Mouse (Mus musculus) megakaryocyte, embryonic 14.5 days (primary cell): Measurements from ENCODE around the gene Slc17a7. TPM values are rescaled to one million over a fixed set of nuclear protein-coding genes. Genes with fewer than 3 reads are reported as not detected.
A peak's percentile ranks its signal among the peaks of the same experiment; 100 is the strongest.

Source experiments
- H3K27me3 ChIP-seq: replicated peaks from 2 replicates; pipeline ENCODE3; 2012; ENCODE audit warnings: inconsistent platforms
- H3K36me3 ChIP-seq: replicated peaks from 2 replicates; pipeline ENCODE3; 2012; ENCODE audit warnings: low read length, inconsistent platforms, mixed read lengths
- H3K4me1 ChIP-seq: 2 replicates; pipeline ENCODE4 v1.6.1; 2012; ENCODE audit warnings: inconsistent platforms
- H3K4me3 ChIP-seq: replicated peaks from 2 replicates; pipeline ENCODE3; 2012; ENCODE audit warnings: moderate library complexity, mild to moderate bottlenecking, inconsistent platforms
- H3K9me3 ChIP-seq: 2 replicates; pipeline ENCODE4 v1.6.1; 2012; ENCODE audit warnings: inconsistent platforms
- FLI1 ChIP-seq: IDR thresholded peaks from 2 replicates; pipeline ENCODE4 v1.6.1; 2012; ENCODE audit warnings: low read length, inconsistent platforms, mixed read lengths
- GATA1 ChIP-seq: IDR thresholded peaks from 3 replicates; pipeline ENCODE4 v1.6.1; 2012; ENCODE audit warnings: mixed read lengths, low read length, inconsistent platforms, borderline replicate concordance
- polyA plus RNA-seq: library from polyadenylated mRNA; stranded (reverse); fragments of >175 nt; gene quantifications from 2 replicates; pipeline ENCODE4 v1.2.3, GENCODE M21; 2012; ENCODE audit warnings: low replicate concordance; ENCODE audit not compliant: insufficient read depth

Slc17a7 gene
- polyA plus RNA-seq, 1 experiment: 0.06 TPM

- H3K9me3 ChIP-seq: peaks cover 3% of the 10 kb centered on the region; the same call in 1 of the 2 replicates
- peaks cover 69% of the 10 kb centered on the region for H3K36me3 ChIP-seq
- no peaks in the 10 kb centered on the region for H3K27me3 ChIP-seq
- peaks cover 79% of the 10 kb centered on the region for H3K4me1 ChIP-seq
- peak overlapping the region; percentile 98 for H3K4me3 ChIP-seq
- TF ChIP-seq GATA1 (no peak), FLI1 (no peak)
Observed at GRCm38 (mm10) chr7:45129776-45130512, 33.8 kb upstream of the Slc17a7 start.

- Histone ChIP-seq H3K27me3 (no peaks in the 10 kb centered on the region), H3K4me3 (no peak overlapping the region), H3K9me3 (peaks cover 3% of the 10 kb centered on the region; the same call in 1 of the 2 replicates), H3K36me3 (peaks cover 50% of the 10 kb centered on the region), H3K4me1 (peaks cover 76% of the 10 kb centered on the region)
- TF ChIP-seq GATA1 (no peak), FLI1 (no peak)
Observed at GRCm38 (mm10) chr7:45131850-45132249, 31.9 kb upstream of the Slc17a7 start.

- TF ChIP-seq GATA1 (no peak), FLI1 (no peak)
- Histone ChIP-seq H3K9me3 (peaks cover 3% of the 10 kb centered on the region; the same call in 1 of the 2 replicates), H3K4me1 (peaks cover 83% of the 10 kb centered on the region), H3K4me3 (peak overlapping the region; percentile 38), H3K27me3 (peaks cover 2% of the 10 kb centered on the region), H3K36me3 (peaks cover 42% of the 10 kb centered on the region)
Observed at GRCm38 (mm10) chr7:45133446-45134159, 30.1 kb upstream of the Slc17a7 start.

- Histone ChIP-seq H3K9me3 (peaks cover 4% of the 10 kb centered on the region), H3K27me3 (peaks cover 8% of the 10 kb centered on the region), H3K4me1 (peaks cover 87% of the 10 kb centered on the region), H3K4me3 (peak overlapping the region; percentile 92), H3K36me3 (peaks cover 42% of the 10 kb centered on the region)
- TF ChIP-seq GATA1 (no peak), FLI1 (no peak)
Observed at GRCm38 (mm10) chr7:45134544-45135026, 29.2 kb upstream of the Slc17a7 start.

- H3K4me3 ChIP-seq: peak overlapping the region; percentile 92
- peaks cover 87% of the 10 kb centered on the region for H3K4me1 ChIP-seq
- peaks cover 8% of the 10 kb centered on the region for H3K9me3 ChIP-seq
- H3K27me3 ChIP-seq: peaks cover 12% of the 10 kb centered on the region
- peaks cover 45% of the 10 kb centered on the region for H3K36me3 ChIP-seq
- no peak for TF ChIP-seq GATA1
- TF ChIP-seq FLI1: no peak
Observed at GRCm38 (mm10) chr7:45135370-45135769, 28.4 kb upstream of the Slc17a7 start.

- Histone ChIP-seq H3K36me3 (peaks cover 43% of the 10 kb centered on the region), H3K9me3 (peaks cover 8% of the 10 kb centered on the region), H3K27me3 (peaks cover 12% of the 10 kb centered on the region), H3K4me3 (peak within 1 kb of the TSS; percentile 92), H3K4me1 (peaks cover 88% of the 10 kb centered on the region)
- TF ChIP-seq GATA1: no peak
Observed at GRCm38 (mm10) chr7:45135993-45136567, 27.7 kb upstream of the Slc17a7 start, which contains the start of the genes Gm45713 and Flt3l. Gm45713 (minus strand) TSS chr7:45136231. Flt3l (minus strand) TSS chr7:45136432.

- peaks cover 17% of the 10 kb centered on the region for H3K27me3 ChIP-seq
- TF ChIP-seq GATA1 (peak; percentile 98), FLI1 (0 out of 2 replicates have a peak, but pooled peaks have one; percentile 33)
- H3K9me3 ChIP-seq: peaks cover 8% of the 10 kb centered on the region
- H3K36me3 ChIP-seq: peaks cover 42% of the 10 kb centered on the region
- H3K4me1 ChIP-seq: peaks cover 89% of the 10 kb centered on the region
- peak overlapping the region; percentile 88 for H3K4me3 ChIP-seq
Observed at GRCm38 (mm10) chr7:45137171-45138006, 26.4 kb upstream of the Slc17a7 start.

GRCm38 (mm10) chr7:45138403-45138802 is 25.3 kb upstream of the Slc17a7 start:
- H3K36me3 ChIP-seq: peaks cover 43% of the 10 kb centered on the region
- peaks cover 6% of the 10 kb centered on the region for H3K9me3 ChIP-seq
- TF ChIP-seq FLI1: no peak
- TF ChIP-seq GATA1: no peak
- no peak overlapping the region for H3K4me3 ChIP-seq
- peaks cover 26% of the 10 kb centered on the region for H3K27me3 ChIP-seq
- H3K4me1 ChIP-seq: peaks cover 91% of the 10 kb centered on the region
